Mouse (Mus musculus) T-helper 17 cell (primary cell): ENCODE data around the gene Cemip2.

Experiments
- in situ Hi-C, 2 experiments: fragments of 300-600 bp; cut with MboI, MseI; formaldehyde crosslinking; loops; 1 replicate in 1 of 2; 2 replicates in 1 of 2; pipeline ENCODE4 v1.15.1; 2025; ENCODE audit warnings: high pct_unique_total_duplicates in 2 of 2

Gene Cemip2

DNA sequence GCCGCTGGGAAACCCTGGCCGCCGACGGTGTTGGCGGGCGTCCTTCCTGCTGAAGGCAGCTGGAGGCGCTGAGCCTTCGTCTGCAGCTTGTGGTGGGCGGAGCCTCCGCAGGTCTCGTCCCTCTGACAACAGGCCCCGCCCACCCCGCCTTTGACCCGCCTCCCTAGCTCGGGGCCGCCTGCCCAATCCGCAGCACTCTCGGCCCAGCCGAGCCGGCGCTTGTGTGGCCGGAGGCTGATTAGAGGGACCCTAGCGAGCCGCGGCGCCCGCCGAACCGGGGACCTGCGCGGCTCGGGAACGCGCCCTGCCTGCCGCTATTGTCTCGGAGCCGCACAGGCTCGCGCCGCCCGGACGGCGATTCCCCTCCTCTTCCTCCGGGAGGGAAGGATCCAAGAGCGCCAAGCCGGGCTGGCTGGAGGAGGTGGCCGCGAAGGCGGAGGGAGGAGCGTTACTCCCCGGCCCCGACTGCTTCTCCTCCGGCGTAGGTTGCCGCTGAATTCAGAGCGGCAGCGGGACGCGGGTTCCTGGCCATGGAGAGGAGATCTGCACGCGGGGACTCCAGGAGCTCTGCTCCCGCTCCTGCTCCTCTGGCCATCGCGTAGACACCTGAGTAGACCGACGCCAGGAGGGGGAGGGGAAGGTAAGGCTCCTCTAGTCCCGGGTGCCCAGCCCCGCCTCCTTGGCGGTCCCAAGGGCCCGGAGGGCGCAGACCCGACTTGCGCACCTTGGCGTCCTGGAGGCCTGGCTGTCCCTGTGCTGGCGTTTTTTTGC lies at the start of gene Cemip2:
Gene Cemip2 (plus strand): TSS at position 196 of the 771 bp plus-strand sequence.
- in situ Hi-C loops, result loop anchor here (5.0 to 10.0 kb wide), 2 partner anchors 64 to 84 kb away; no protein-coding TSS in a partner anchor

DNA sequence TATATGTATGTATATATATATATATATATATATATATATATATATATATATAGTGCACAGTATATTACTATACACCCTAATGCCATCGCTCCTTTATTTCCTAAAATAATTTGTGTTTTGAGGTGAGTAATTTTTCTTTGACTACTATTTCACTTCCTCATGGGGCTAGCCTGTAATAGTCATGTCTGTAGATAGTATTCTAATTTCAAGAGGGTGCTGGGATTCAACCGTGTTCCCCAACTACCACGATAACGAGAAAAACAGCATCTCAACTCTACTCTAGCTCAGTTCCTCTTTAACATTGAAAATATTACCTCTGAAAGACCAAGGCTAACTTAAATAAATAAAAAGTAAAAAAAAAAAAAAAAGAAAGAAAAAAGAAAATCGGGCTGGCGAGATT lies 49.8 kb upstream of the Cemip2 start:
- in situ Hi-C loops, result no loop called here

DNA sequence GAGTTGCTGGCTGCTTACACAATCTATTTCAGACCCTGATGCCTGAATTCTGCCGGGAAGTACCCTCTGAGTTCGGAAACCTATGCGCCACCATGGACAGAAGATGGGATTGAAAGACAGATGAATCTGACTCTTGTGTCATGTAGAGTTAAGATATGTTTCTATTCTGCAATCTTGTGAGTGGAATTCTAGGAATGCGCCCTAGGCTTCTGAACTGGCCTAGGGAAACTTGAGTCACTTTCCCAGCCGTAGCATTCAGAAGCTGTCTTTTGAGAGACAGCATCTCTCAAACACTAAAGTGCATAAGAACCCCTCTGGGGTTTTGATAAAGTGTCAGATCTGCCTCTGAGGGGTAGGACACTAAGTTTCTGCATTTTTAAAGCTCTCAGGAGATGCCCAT lies 46.3 kb upstream of the Cemip2 start:
- in situ Hi-C loops, result loop anchor here in 1 of 2 experiments (10.0 kb wide), 1 partner anchor 127 kb away; no protein-coding TSS in a partner anchor

GRCm38 (mm10) chr19:21733176-21733575 lies 45.0 kb upstream of the Cemip2 start:
- in situ Hi-C loops, result loop anchor here in 1 of 2 experiments (10.0 kb wide), 1 partner anchor 128 kb away; no protein-coding TSS in a partner anchor

GRCm38 (mm10) chr19:21734112-21734511 lies 44.0 kb upstream of the Cemip2 start:
- in situ Hi-C loops, result loop anchor here in 1 of 2 experiments (10.0 kb wide), 1 partner anchor 129 kb away; no protein-coding TSS in a partner anchor

GRCm38 (mm10) chr19:21737446-21737845 lies 40.7 kb upstream of the Cemip2 start:
- in situ Hi-C loops, result loop anchor here in 1 of 2 experiments (5.0 to 10.0 kb wide), 2 partner anchors 80 to 133 kb away; no protein-coding TSS in a partner anchor

GRCm38 (mm10) chr19:21737881-21738590 lies 40.1 kb upstream of the Cemip2 start:
- in situ Hi-C loops, result loop anchor here in 1 of 2 experiments (5.0 to 10.0 kb wide), 2 partner anchors 81 to 133 kb away; no protein-coding TSS in a partner anchor

DNA sequence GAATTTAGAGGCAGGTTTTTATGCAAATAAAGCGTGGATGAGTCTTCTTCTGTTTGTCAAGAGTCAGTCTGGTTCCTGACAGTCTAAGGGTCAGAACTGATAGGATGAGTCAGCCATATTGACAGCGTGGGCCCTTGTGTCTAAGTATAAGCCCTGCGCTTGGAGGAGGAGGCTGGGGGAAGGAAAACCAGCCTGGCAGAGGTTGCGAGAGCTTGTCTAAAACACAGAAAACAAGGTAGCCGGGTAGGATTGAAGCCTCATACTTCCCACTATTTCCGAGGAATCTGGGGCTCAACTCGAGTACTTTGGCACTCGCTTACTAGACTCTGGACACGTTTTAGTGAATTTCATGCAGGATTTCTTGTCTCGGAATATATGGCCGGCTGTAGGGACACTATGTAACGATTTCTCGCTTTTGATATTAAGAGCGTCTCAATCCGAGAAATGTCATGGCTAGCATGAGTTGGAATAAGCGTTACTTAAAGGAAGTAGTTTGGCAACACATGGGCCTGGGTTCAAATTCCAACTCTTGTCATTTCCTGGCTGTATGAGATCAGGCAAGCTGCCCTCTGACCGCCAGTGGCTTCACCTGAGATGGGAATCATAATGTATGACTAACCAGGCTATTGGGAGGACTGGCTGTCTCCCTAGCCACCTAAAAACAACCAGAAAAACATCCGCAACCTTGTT lies 39.4 kb upstream of the Cemip2 start:
- in situ Hi-C loops, result loop anchor here in 1 of 2 experiments (5.0 to 10.0 kb wide), 2 partner anchors 81 to 134 kb away; no protein-coding TSS in a partner anchor

DNA sequence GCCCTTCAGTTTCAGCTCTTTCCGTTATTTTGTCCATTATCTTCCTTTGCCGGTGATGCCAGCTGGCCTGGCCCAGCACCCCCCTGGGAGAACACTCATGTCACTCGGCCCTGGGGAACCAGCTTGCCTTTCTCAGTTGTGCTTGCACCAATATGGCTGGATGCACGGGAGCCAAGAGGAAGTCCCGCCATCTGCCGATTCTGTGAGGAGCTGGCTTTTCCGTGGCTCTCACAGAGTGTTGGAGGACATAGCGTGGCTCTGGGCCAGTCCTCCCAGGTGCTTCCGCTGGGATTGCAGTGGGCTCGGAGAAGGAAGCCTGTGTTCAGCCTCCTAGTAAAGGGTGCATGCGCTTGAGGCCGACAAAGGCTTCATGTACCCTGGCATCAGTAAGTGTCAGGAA lies 36.0 kb upstream of the Cemip2 start:
- in situ Hi-C loops, result loop anchor here in 1 of 2 experiments (5.0 kb wide), 1 partner anchor 170 kb away; no protein-coding TSS in a partner anchor

DNA sequence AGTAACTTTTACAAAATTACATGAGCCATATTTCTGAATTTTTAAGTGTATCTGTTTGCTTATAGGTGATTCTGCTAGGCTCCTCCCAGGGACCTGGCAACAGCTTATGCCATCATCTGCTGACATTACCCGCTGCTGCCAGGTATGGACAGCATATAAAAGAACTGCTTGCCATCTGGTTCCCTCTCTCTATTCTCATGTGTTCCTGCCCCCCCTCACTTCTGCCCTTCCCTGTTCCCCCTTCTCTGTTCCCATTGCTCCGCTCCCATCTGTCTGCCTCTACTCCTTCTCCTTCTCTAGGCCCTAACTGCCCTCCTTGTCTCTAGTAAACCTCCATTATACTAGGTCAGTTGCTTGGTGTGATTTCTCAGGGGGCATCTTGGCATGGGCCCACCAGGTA lies 32.6 kb upstream of the Cemip2 start:
- in situ Hi-C loops, result loop anchor here (5.0 kb wide), 2 partner anchors 173 to 373 kb away; no protein-coding TSS in a partner anchor

DNA sequence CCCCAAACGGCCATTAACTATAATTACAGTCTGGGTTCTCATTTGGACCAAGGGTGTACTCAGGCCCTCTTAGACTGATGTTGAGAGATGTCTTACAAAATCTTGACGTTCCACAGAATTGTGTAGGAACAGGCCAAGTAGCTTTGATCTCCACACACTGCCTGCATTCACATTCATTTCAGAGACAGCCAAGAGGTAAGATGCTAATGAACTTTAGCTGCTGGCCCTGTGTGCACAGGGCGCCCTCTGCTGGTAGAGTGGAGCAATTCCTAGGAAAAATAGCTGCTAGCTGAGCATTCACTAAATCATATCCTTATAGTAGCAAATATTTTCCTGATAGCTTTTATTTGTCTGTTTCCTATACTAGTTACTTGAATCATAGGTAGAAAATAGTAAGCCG lies 30.8 kb upstream of the Cemip2 start:
- in situ Hi-C loops, result loop anchor here (5.0 kb wide), 2 partner anchors 175 to 375 kb away; no protein-coding TSS in a partner anchor

GRCm38 (mm10) chr19:21750154-21750553 lies 28.0 kb upstream of the Cemip2 start:
- in situ Hi-C loops, result no loop called here

DNA sequence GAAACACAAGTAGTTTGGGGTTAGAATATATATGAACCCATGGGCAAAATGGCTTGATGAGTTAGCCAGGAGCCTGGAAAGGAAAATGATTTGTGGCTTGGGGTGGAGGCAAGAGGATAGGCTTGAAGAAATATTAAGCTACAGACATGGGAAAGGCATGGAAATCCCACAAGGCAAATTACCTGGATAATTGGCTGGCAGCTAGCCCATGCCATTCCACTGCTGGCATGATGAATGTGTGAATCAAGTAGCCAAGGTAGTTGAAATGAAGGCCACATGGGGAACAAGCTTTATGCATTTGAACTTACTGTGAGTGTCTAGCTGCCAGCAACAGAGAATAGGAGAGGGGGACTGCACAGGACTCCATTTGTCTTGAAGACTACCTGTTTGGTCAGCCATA lies 16.5 kb upstream of the Cemip2 start:
- in situ Hi-C loops, result loop anchor here in 1 of 2 experiments (10.0 kb wide), 1 partner anchor 543 kb away; no protein-coding TSS in a partner anchor

DNA sequence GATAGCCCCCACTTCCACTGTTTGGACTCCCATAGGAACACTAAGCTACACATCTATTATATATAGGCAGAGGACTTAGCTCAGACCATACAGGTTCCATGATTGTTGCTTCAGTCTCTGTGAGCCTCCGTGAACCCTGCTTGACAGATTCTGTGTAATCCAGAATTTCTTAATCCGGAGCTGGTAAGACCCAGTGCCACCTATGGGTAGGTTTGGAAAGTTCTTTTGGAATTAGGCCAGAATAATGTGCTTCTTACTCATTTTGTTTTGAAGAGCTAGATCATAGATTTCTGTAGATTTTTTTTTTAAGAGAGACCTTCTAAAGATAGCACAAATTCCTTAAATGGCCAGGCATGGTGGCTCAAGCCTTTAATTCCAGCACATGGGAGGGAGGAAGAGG lies 14.1 kb upstream of the Cemip2 start:
- in situ Hi-C loops, result loop anchor here in 1 of 2 experiments (10.0 kb wide), 1 partner anchor 541 kb away; no protein-coding TSS in a partner anchor

GRCm38 (mm10) chr19:21764738-21765137 lies 13.4 kb upstream of the Cemip2 start:
- in situ Hi-C loops, result loop anchor here in 1 of 2 experiments (10.0 kb wide), 1 partner anchor 540 kb away; no protein-coding TSS in a partner anchor

DNA sequence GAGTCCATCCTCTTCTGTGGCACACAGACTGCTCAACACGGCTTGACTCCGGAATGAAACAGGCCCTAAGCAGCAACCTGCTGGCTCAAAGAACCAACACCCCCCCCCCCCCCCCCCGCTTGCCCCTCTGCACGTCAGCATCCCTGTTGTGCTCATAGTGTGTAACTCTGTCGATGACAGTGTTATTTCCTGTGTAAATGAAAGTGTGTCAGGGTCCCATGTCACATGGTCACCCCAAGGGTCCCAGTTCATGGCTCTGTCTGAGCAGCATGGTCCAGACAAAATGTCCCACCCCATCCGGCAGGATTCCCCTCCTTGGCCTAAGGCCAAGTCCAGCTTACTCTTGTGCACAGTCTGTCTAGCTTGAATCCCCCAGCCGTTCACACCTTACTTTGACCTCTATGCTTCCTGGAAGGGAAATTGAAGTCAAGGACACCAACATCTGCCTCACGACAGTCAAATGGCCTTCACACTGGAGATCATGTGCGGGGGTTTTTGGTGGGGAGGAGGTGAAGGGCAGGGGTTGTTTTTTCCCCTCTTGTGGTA lies 10.6 kb upstream of the Cemip2 start:
- in situ Hi-C loops, result loop anchor here in 1 of 2 experiments (10.0 kb wide), 1 partner anchor 537 kb away; no protein-coding TSS in a partner anchor

DNA sequence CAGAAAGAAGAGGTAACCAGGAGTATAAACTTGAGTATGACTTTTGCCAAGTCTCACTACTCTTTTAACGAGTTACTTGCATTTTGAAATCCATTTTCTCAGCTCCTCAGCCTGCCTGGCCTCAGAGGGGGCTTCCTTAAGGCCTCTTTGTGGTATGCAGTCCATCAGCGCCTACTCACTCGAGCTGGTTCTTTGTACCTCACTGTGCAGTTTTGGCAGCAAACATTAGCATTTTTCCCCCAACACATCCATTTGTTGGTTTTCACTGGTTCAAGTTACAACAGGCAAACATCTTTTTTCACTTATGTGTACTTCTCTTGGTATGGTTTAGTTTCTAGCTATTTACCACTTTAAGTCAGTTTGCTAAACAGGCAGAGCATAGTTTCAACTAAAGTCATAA lies 8.3 kb upstream of the Cemip2 start:
- in situ Hi-C loops, result loop anchor here (5.0 to 10.0 kb wide), 3 partner anchors 55 to 538 kb away; no protein-coding TSS in a partner anchor

- in situ Hi-C loops, result loop anchor here in 1 of 2 experiments (5.0 to 10.0 kb wide), 2 partner anchors 57 to 536 kb away; no protein-coding TSS in a partner anchor
These were observed 6.6 kb upstream of the Cemip2 start for GRCm38 (mm10) chr19:21771586-21771985.

GRCm38 (mm10) chr19:21773621-21774020 lies 4.5 kb upstream of the Cemip2 start:
- in situ Hi-C loops, result loop anchor here in 1 of 2 experiments (5.0 to 10.0 kb wide), 2 partner anchors 59 to 534 kb away; no protein-coding TSS in a partner anchor

DNA sequence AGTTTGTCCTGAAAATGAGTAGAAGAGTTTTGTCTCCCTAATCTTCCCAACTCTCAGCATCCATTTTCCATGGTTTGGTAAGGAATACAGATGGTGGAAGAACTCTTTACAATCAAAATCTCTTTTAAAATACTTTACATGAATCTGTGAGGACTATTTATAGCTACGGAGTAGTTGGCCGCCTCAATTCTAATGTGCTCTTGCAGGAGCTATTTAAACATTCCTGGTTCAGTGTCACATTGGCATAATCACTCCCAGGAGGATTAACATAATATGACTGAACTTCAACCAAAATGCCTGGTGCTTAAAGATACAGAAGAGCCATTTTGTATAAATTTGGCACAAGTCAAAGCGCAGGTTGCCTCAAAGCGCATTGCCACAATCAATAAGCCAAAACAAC lies 2.5 kb upstream of the Cemip2 start:
- in situ Hi-C loops, result loop anchor here (5.0 to 10.0 kb wide), 2 partner anchors 61 to 87 kb away; no protein-coding TSS in a partner anchor
